Mouse (Mus musculus) G1E (cell line): ENCODE results near the gene Etl4.

Source experiments
- CTCF ChIP-seq: IDR thresholded peaks from 2 replicates; pipeline ENCODE4 v1.5.1; 2012; ENCODE audit warnings: low read depth, low read length, inconsistent platforms, mixed read lengths
- POLR2AphosphoS5 ChIP-seq: IDR thresholded peaks from 2 replicates; pipeline ENCODE4 v1.6.1; 2012; ENCODE audit warnings: low read depth, low read length, inconsistent platforms; ENCODE audit not compliant: insufficient replicate concordance
- TAL1 ChIP-seq: conservative IDR thresholded peaks from 2 replicates; pipeline ENCODE4 v1.6.1; 2012; ENCODE audit warnings: low read depth, low read length, inconsistent platforms, mixed read lengths

- TF ChIP-seq CTCF = no peak
- no peak for TF ChIP-seq POLR2AphosphoS5
- no peak for TF ChIP-seq TAL1
These were observed 719.7 kb downstream of the Etl4 start for GRCm38 (mm10) chr2:20629156-20629712.
